Mouse (Mus musculus) myocyte (in vitro differentiated cells): ENCODE results near the gene Nrip2. TPM values are rescaled to one million over a fixed set of nuclear protein-coding genes. Genes with fewer than 3 reads are reported as not detected.

Experiments used
- H3K27me3 ChIP-seq: one replicate; pipeline ENCODE4 v1.6.1; 2011; ENCODE audit not compliant: control insufficient read depth, insufficient read depth, insufficient read length
- H3K36me3 ChIP-seq: one replicate; pipeline ENCODE4 v1.6.1; 2011; ENCODE audit not compliant: control insufficient read depth, insufficient read depth
- H3K4me2 ChIP-seq: one replicate; pipeline ENCODE4 v1.6.1; 2011; ENCODE audit warnings: low read depth, control low read depth
- H3K4me3 ChIP-seq: one replicate; pipeline ENCODE4 v1.5.1; 2011; ENCODE audit warnings: mild to moderate bottlenecking, control low read depth, moderate library complexity
- H3K79me2 ChIP-seq: one replicate; pipeline ENCODE4 v1.6.1; 2011; ENCODE audit not compliant: control insufficient read depth, insufficient read depth
- H3ac ChIP-seq: one replicate; pipeline ENCODE4 v1.6.1; 2011; ENCODE audit not compliant: control insufficient read depth, insufficient read length
- CEBPB ChIP-seq: IDR thresholded peaks from 2 replicates; pipeline ENCODE4 v1.6.1; 2011; ENCODE audit warnings: mild to moderate bottlenecking, moderate library complexity; ENCODE audit not compliant: poor library complexity, insufficient read depth, severe bottlenecking
- E2F4 ChIP-seq: IDR thresholded peaks from one replicate; pipeline ENCODE4 v1.6.1; 2011; ENCODE audit warnings: mild to moderate bottlenecking, control low read depth, moderate library complexity; ENCODE audit not compliant: insufficient read depth
- MAX ChIP-seq: IDR thresholded peaks from one replicate; pipeline ENCODE4 v1.6.1; 2011; ENCODE audit warnings: low read depth, mild to moderate bottlenecking, control low read depth
- MYOD1 ChIP-seq, 3 experiments: IDR thresholded peaks; one replicate each; pipeline ENCODE4 v1.6.1; 2011; ENCODE audit warnings: control low read depth in 2 of 3, low read depth in 2 of 3, mild to moderate bottlenecking in 2 of 3, moderate library complexity in 1 of 3; ENCODE audit not compliant: insufficient read length in 2 of 3, control insufficient read depth in 1 of 3
- MYOG ChIP-seq, 3 experiments: IDR thresholded peaks; one replicate each; pipeline ENCODE4 v1.6.1; 2011; ENCODE audit warnings: control low read depth in 2 of 3, low read depth in 2 of 3, mild to moderate bottlenecking in 2 of 3; ENCODE audit not compliant: insufficient read length in 2 of 3, control insufficient read depth in 1 of 3, insufficient read depth in 1 of 3
- POLR2A ChIP-seq: IDR thresholded peaks from one replicate; pipeline ENCODE4 v1.6.1; 2011; ENCODE audit warnings: low read depth, mild to moderate bottlenecking, control low read depth, moderate library complexity; ENCODE audit not compliant: insufficient read length
- POLR2AphosphoS2 ChIP-seq: IDR thresholded peaks from one replicate; pipeline ENCODE4 v1.6.1; 2011; ENCODE audit warnings: low read depth, control low read depth; ENCODE audit not compliant: insufficient read length
- REST ChIP-seq: IDR thresholded peaks from one replicate; pipeline ENCODE4 v1.6.1; 2011; ENCODE audit warnings: mild to moderate bottlenecking, control low read depth, moderate library complexity; ENCODE audit not compliant: insufficient read depth, insufficient read length
- SRF ChIP-seq: IDR thresholded peaks from one replicate; pipeline ENCODE4 v1.6.1; 2011; ENCODE audit warnings: low read depth; ENCODE audit not compliant: control insufficient read depth, insufficient read length
- TCF12 ChIP-seq: IDR thresholded peaks from one replicate; pipeline ENCODE4 v1.6.1; 2011; ENCODE audit warnings: mild to moderate bottlenecking, control low read depth; ENCODE audit not compliant: poor library complexity, insufficient read depth, severe bottlenecking
- TCF3 ChIP-seq: IDR thresholded peaks from one replicate; pipeline ENCODE4 v1.6.1; 2011; ENCODE audit warnings: low read depth, control low read depth; ENCODE audit not compliant: insufficient read length
- USF1 ChIP-seq: IDR thresholded peaks from one replicate; pipeline ENCODE4 v1.6.1; 2011; ENCODE audit warnings: low read depth, mild to moderate bottlenecking, control low read depth, moderate library complexity
- polyA plus RNA-seq: library from polyadenylated mRNA; unstranded; fragments of >200 nt; fragmentation: generic; extraction: Trizol; gene quantifications from one replicate; pipeline ENCODE4 v1.2.1, GENCODE M21; 2012; ENCODE audit warnings: missing spikeins

Nrip2 gene
- polyA plus RNA-seq, 1 experiment: 1.1 TPM

GRCm38 (mm10) chr6:128390683-128391082 lies 8.4 kb upstream of the Nrip2 start:
- no peaks in the 10 kb centered on the region for H3K27me3 ChIP-seq
- no peaks in the 10 kb centered on the region for H3K36me3 ChIP-seq
- H3K4me3 ChIP-seq: no peak overlapping the region
- no peak overlapping the region for H3K4me2 ChIP-seq
- no peak overlapping the region for H3ac ChIP-seq
- no peaks in the 10 kb centered on the region for H3K79me2 ChIP-seq
- no peak for TF ChIP-seq CEBPB
- TF ChIP-seq POLR2AphosphoS2: no peak
- TF ChIP-seq USF1: no peak
- TF ChIP-seq MAX: no peak
- no peak for TF ChIP-seq E2F4
- TF ChIP-seq TCF3: no peak
- TF ChIP-seq SRF: no peak
- TF ChIP-seq TCF12: no peak
- TF ChIP-seq POLR2A: no peak
- no peak for TF ChIP-seq MYOD1 (IDR thresholded peaks at IDR 0.05; ENCODE audit: control insufficient read depth in 1 of 3, insufficient read length in 2 of 3, low read depth in 2 of 3)
- TF ChIP-seq MYOG (IDR thresholded peaks at IDR 0.05; ENCODE audit: control insufficient read depth in 1 of 3, insufficient read depth in 1 of 3, insufficient read length in 2 of 3, low read depth in 2 of 3): no peak
- TF ChIP-seq REST: no peak

- Histone ChIP-seq H3K36me3 (no peaks in the 10 kb centered on the region), H3ac (no peak overlapping the region), H3K27me3 (no peaks in the 10 kb centered on the region), H3K79me2 (no peaks in the 10 kb centered on the region), H3K4me2 (no peak overlapping the region), H3K4me3 (no peak overlapping the region)
- TF ChIP-seq MYOD1 (IDR thresholded peaks at IDR 0.05; ENCODE audit: control insufficient read depth in 1 of 3, insufficient read length in 2 of 3, low read depth in 2 of 3) (no peak), TCF12 (no peak), CEBPB (no peak), POLR2AphosphoS2 (no peak), USF1 (no peak), TCF3 (no peak), POLR2A (no peak), SRF (no peak), E2F4 (no peak), MYOG (IDR thresholded peaks at IDR 0.05; ENCODE audit: control insufficient read depth in 1 of 3, insufficient read depth in 1 of 3, insufficient read length in 2 of 3, low read depth in 2 of 3) (no peak), REST (no peak), MAX (no peak)
These were observed 1.4 kb upstream of the Nrip2 start for GRCm38 (mm10) chr6:128397574-128398261.

GRCm38 (mm10) chr6:128399421-128400185 lies 507 bp downstream of the Nrip2 start:
- Histone ChIP-seq H3K79me2 (no peaks in the 10 kb centered on the region), H3K4me3 (no peak overlapping the region), H3K27me3 (no peaks in the 10 kb centered on the region), H3K36me3 (no peaks in the 10 kb centered on the region), H3ac (no peak overlapping the region), H3K4me2 (no peak overlapping the region)
- TF ChIP-seq REST (no peak), USF1 (no peak), TCF3 (no peak), MAX (no peak), SRF (no peak), MYOG (IDR thresholded peaks at IDR 0.05; ENCODE audit: control insufficient read depth in 1 of 3, insufficient read depth in 1 of 3, insufficient read length in 2 of 3, low read depth in 2 of 3) (no peak)

GRCm38 (mm10) chr6:128404708-128405107 lies 5.6 kb downstream of the Nrip2 start:
- Histone ChIP-seq H3K36me3 (peaks cover 11% of the 10 kb centered on the region), H3K27me3 (no peaks in the 10 kb centered on the region), H3K79me2 (no peaks in the 10 kb centered on the region), H3K4me3 (no peak overlapping the region), H3ac (no peak overlapping the region), H3K4me2 (no peak overlapping the region)
- TF ChIP-seq TCF12: no peak
- TF ChIP-seq POLR2A: no peak
- no peak for TF ChIP-seq MAX
- TF ChIP-seq E2F4: no peak
- no peak for TF ChIP-seq TCF3
- TF ChIP-seq SRF: no peak
- no peak for TF ChIP-seq USF1
- TF ChIP-seq CEBPB: no peak
- no peak for TF ChIP-seq POLR2AphosphoS2
- no peak for TF ChIP-seq REST
- TF ChIP-seq MYOD1 (IDR thresholded peaks at IDR 0.05; ENCODE audit: control insufficient read depth in 1 of 3, insufficient read length in 2 of 3, low read depth in 2 of 3): no peak
- TF ChIP-seq MYOG (IDR thresholded peaks at IDR 0.05; ENCODE audit: control insufficient read depth in 1 of 3, insufficient read depth in 1 of 3, insufficient read length in 2 of 3, low read depth in 2 of 3): no peak

GRCm38 (mm10) chr6:128408544-128409125 lies 9.5 kb downstream of the Nrip2 start:
- Histone ChIP-seq H3K27me3 (no peaks in the 10 kb centered on the region), H3K79me2 (no peaks in the 10 kb centered on the region), H3K36me3 (peaks cover 11% of the 10 kb centered on the region), H3ac (no peak overlapping the region), H3K4me3 (no peak overlapping the region), H3K4me2 (no peak overlapping the region)
- TF ChIP-seq E2F4 (no peak), MAX (no peak), SRF (no peak), MYOG (IDR thresholded peaks at IDR 0.05; ENCODE audit: control insufficient read depth in 1 of 3, insufficient read depth in 1 of 3, insufficient read length in 2 of 3, low read depth in 2 of 3) (no peak), TCF3 (no peak), REST (no peak), CEBPB (no peak), POLR2A (no peak), TCF12 (no peak)
